Mouse (Mus musculus) kidney, postnatal 0 days (tissue): ENCODE measurements at regions not wholly inside any gene's neighbourhood (a gene's known extent, or its start where the extent isn't known, plus 50 kb on each side); places are given as distances from the start of the nearest gene placed in this dataset.

Experiments
- ATAC-seq: fragments of 200-750 bp; cut with Nextera tagmentation; replicated peaks from 2 replicates; pipeline ENCODE4 v1.8.0; 2017; ENCODE audit warnings: low read depth, moderate number of reproducible peaks, moderate TSS enrichment, moderate library complexity; ENCODE audit not compliant: low FRiP score
- DNase-seq: peaks from one replicate; pipeline ENCODE4 v3.0.0-alpha.2; 2016; ENCODE audit warnings: low spot score
- H3K27ac ChIP-seq: fragments of 300-500 bp; sonication (generic); 2 replicates; pipeline ENCODE4 v1.5.1; 2014; ENCODE audit warnings: mild to moderate bottlenecking
- H3K27me3 ChIP-seq: fragments of 300-500 bp; sonication (generic); 2 replicates; pipeline ENCODE4 v1.6.1; 2014; ENCODE audit warnings: low read length, mixed read lengths; ENCODE audit not compliant: insufficient read depth
- H3K36me3 ChIP-seq: fragments of 300-500 bp; sonication (generic); 2 replicates; pipeline ENCODE4 v1.6.1; 2014; ENCODE audit warnings: low read length, mixed read lengths; ENCODE audit not compliant: insufficient read depth
- H3K4me1 ChIP-seq: fragments of 300-500 bp; sonication (generic); replicated peaks from 2 replicates; pipeline ENCODE4 v1.6.1; 2014; ENCODE audit warnings: antibody characterized with exemption, low read length, mixed read lengths; ENCODE audit not compliant: insufficient read depth
- H3K4me2 ChIP-seq: fragments of 300-500 bp; sonication (generic); 2 replicates; pipeline ENCODE4 v1.6.1; 2014; ENCODE audit warnings: mild to moderate bottlenecking, low read length, moderate library complexity, mixed read lengths
- H3K4me3 ChIP-seq: fragments of 300-500 bp; sonication (generic); replicated peaks from 2 replicates; pipeline ENCODE4 v1.5.1; 2014; ENCODE audit warnings: low read depth, low read length
- H3K9ac ChIP-seq: fragments of 300-500 bp; sonication (generic); 2 replicates; pipeline ENCODE4 v1.6.1; 2014; ENCODE audit warnings: low read depth, low read length
- H3K9me3 ChIP-seq: fragments of 300-500 bp; sonication (generic); replicated peaks from 2 replicates; pipeline ENCODE4 v1.6.1; 2016; ENCODE audit warnings: low read length, inconsistent platforms, mixed read lengths
- CTCF ChIP-seq: IDR thresholded peaks from 2 replicates; pipeline ENCODE4 v1.5.1; 2016; ENCODE audit warnings: antibody characterized with exemption, low read depth, mild to moderate bottlenecking, moderate library complexity
- WGBS: fragments of 180-500 bp; shearing (Covaris S2); extraction: QIAGEN DNeasy Blood & Tissue Kit; methylation state at CpG from one replicate; pipeline ENCODE4 v1.1.7; 2014; 5-methylcytosine and 5-hydroxymethylcytosine counted together

- H3K27ac ChIP-seq, result no peak overlapping the region
- H3K27me3 ChIP-seq, result no peaks in the 10 kb centered on the region
- no peak overlapping the region for H3K4me2 ChIP-seq
- no peak for TF ChIP-seq CTCF
- H3K9me3 ChIP-seq, result no peaks in the 10 kb centered on the region
- WGBS, result 59% methylated on average over 4 of the region's 4 CpGs
- H3K9ac ChIP-seq, result no peak overlapping the region
- H3K4me3 ChIP-seq, result no peak overlapping the region
- H3K36me3 ChIP-seq, result no peaks in the 10 kb centered on the region
- H3K4me1 ChIP-seq, result no peaks in the 10 kb centered on the region
- DNase-seq (no peak), ATAC-seq (no peak)
These were observed 52.1 kb upstream of the Fyn start for GRCm38 (mm10) chr10:39316533-39316932.

- H3K36me3 ChIP-seq, result no peaks in the 10 kb centered on the region
- TF ChIP-seq CTCF, result no peak
- H3K27me3 ChIP-seq, result no peaks in the 10 kb centered on the region
- WGBS, result 76% methylated on average over 6 of the region's 6 CpGs
- ATAC-seq, result no peak
- H3K9me3 ChIP-seq, result no peaks in the 10 kb centered on the region
- no peaks in the 10 kb centered on the region for H3K4me1 ChIP-seq
- no peak overlapping the region for H3K4me2 ChIP-seq
- H3K27ac ChIP-seq, result no peak overlapping the region
- no peak overlapping the region for H3K4me3 ChIP-seq
- no peak overlapping the region for H3K9ac ChIP-seq
- no peak for DNase-seq
These were observed 53.1 kb upstream of the Fyn start for GRCm38 (mm10) chr10:39315434-39316174.

GRCm38 (mm10) chr10:39311501-39311900 is 57.2 kb upstream of the Fyn start:
- DNase-seq, result no peak
- H3K9me3 ChIP-seq, result no peaks in the 10 kb centered on the region
- H3K4me1 ChIP-seq, result no peaks in the 10 kb centered on the region
- 85% methylated on average over 1 of the region's 1 CpGs for WGBS
- H3K9ac ChIP-seq, result no peak overlapping the region
- no peak overlapping the region for H3K27ac ChIP-seq
- TF ChIP-seq CTCF, result no peak
- H3K4me2 ChIP-seq, result no peak overlapping the region
- H3K4me3 ChIP-seq, result no peak overlapping the region
- no peak for ATAC-seq
- no peaks in the 10 kb centered on the region for H3K27me3 ChIP-seq
- no peaks in the 10 kb centered on the region for H3K36me3 ChIP-seq

DNA sequence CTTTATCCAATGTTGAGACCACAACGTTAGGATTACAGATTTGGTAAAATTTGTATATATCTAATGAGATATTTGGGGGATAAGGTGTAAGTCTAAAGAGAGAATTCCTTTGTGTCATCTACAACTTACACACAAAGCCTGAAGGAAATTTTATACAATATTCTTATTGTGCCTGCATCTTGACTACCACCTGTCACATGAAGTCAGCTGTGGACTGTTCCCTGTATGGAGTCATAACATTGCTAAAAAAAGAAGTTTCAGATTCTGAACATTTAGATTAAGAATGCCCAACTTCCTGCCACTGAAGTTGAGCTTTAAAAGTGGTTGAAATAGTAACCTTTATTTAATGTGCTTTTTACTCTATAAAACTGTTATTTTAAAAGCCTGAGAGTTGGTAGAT is 60.1 kb upstream of the Fyn start:
- Histone ChIP-seq H3K27ac (no peak overlapping the region), H3K9me3 (no peaks in the 10 kb centered on the region), H3K4me2 (no peak overlapping the region), H3K4me3 (no peak overlapping the region), H3K9ac (no peak overlapping the region), H3K4me1 (no peaks in the 10 kb centered on the region), H3K27me3 (no peaks in the 10 kb centered on the region), H3K36me3 (no peaks in the 10 kb centered on the region)
- ATAC-seq (no peak), DNase-seq (no peak)
- WGBS, result 76% methylated on average over 1 of the region's 1 CpGs
- no peak for TF ChIP-seq CTCF

DNA sequence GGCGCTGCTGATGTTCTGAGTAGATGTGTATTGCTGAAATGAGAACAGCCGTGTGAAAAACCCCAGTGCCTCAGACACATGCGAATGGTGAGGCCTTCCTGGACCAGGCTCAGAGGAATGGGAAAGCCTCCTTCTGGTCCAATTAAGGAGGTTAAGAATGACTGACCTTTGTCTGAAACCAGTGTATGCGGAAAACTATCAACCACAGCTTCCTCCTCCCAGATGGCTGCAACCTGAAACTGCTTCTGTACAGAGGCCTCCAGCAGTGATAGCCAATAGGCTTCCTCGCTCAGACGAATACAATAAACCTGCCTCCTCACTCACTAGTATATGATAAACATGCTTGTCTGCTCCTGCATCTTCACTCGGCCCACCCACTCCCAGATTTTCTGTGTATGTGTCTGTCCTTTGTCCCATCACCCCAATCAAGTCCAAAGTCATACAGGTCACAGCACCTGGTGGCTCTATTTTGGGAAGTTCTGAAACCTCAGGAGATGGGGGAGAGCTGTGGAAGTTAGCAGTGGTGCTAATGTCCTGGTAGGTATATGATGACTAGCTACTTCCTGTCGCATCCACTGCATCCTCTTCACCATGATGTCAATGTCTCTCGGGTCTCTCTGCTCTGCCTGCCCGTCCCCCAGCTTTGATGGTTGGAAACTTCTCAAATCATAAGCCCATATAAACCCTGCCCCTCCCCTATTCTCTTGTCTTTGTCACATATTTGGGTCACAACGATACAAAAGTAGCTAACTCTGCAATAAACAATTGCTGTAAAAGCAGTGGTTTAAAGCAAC is 75.8 kb upstream of the Fyn start:
- Histone ChIP-seq H3K4me2 (no peak overlapping the region), H3K27ac (no peak overlapping the region), H3K4me1 (peaks cover 6% of the 10 kb centered on the region; the same call in 1 of the 2 replicates), H3K27me3 (no peaks in the 10 kb centered on the region), H3K9me3 (no peaks in the 10 kb centered on the region), H3K36me3 (no peaks in the 10 kb centered on the region), H3K9ac (no peak overlapping the region), H3K4me3 (no peak overlapping the region)
- 51% methylated on average over 11 of the region's 11 CpGs for WGBS
- ATAC-seq (no peak), DNase-seq (peak; percentile 40)
- no peak for TF ChIP-seq CTCF

GRCm38 (mm10) chr10:39291747-39292198 is 76.9 kb upstream of the Fyn start:
- no peak for TF ChIP-seq CTCF
- 66% methylated on average over 9 of the region's 9 CpGs for WGBS
- no peak; the same call in 1 of the 2 replicates for ATAC-seq
- no peak for DNase-seq
- Histone ChIP-seq H3K36me3 (no peaks in the 10 kb centered on the region), H3K9ac (no peak overlapping the region), H3K9me3 (no peaks in the 10 kb centered on the region), H3K4me3 (no peak overlapping the region), H3K4me2 (no peak overlapping the region), H3K27ac (no peak overlapping the region), H3K27me3 (no peaks in the 10 kb centered on the region), H3K4me1 (peaks cover 6% of the 10 kb centered on the region; the same call in 1 of the 2 replicates)
